Mouse (Mus musculus): ENCODE data around the gene Zfp541. TPM values are rescaled to one million over a fixed set of nuclear protein-coding genes. Genes with fewer than 3 reads are reported as not detected.

Zfp541 gene
- total and polyA plus RNA-seq, 3 experiments = 0.01 TPM; not detected in 2

- no peak overlapping the region for H3K9ac ChIP-seq (ENCODE audit: control insufficient read depth, low read depth, low read length, poor library complexity, severe bottlenecking)
- 0 out of 4 replicates have a peak, but pooled peaks cover 0 to 1% of the 10 kb centered on the region in 2 experiments for H3K27me3 ChIP-seq (ENCODE audit: control insufficient read depth in 1 of 2, insufficient read depth in 2 of 2, low read length in 2 of 2)
- H3K27ac ChIP-seq (ENCODE audit: control insufficient read depth, low read depth, low read length) = no peak overlapping the region
- H3K36me3 ChIP-seq (ENCODE audit: control insufficient read depth in 1 of 2, insufficient read depth in 2 of 2, low read length in 2 of 2) = no peaks in the 10 kb centered on the region
- H3K4me3 ChIP-seq (ENCODE audit: control insufficient read depth in 1 of 2, insufficient read depth in 1 of 2, low read depth in 2 of 2, low read length in 2 of 2) = no peak overlapping the region
- no peak for DNase-seq (ENCODE audit: low read depth, low spot score)
- H3K9me3 ChIP-seq (replicated peaks; ENCODE audit: insufficient read depth, low read length) = no peaks in the 10 kb centered on the region
- H3K79me2 ChIP-seq (ENCODE audit: control insufficient read depth, insufficient read depth, low read length, poor library complexity) = no peaks in the 10 kb centered on the region
- no peak for TF ChIP-seq POLR2AphosphoS2 (IDR thresholded peaks at IDR 0.05; ENCODE audit: low read length)
- TF ChIP-seq MEF2A (IDR thresholded peaks at IDR 0.05; ENCODE audit: extremely low read depth, insufficient replicate concordance, low read depth, low read length, poor library complexity, severe bottlenecking) = no peak
- no peak for TF ChIP-seq SMC3 (IDR thresholded peaks at IDR 0.05; ENCODE audit: low read depth, low read length)
- TF ChIP-seq POLR2A (IDR thresholded peaks at IDR 0.05; ENCODE audit: control insufficient read depth in 1 of 2, insufficient read depth in 1 of 2, low read depth in 1 of 2, low read length in 2 of 2, poor library complexity in 1 of 2) = no peak
- no peak for TF ChIP-seq USF1 (IDR thresholded peaks at IDR 0.05; ENCODE audit: low read depth, low read length)
- no peak for TF ChIP-seq NRF1 (IDR thresholded peaks at IDR 0.05; ENCODE audit: insufficient read depth, low read depth, low read length, poor library complexity, severe bottlenecking)
- TF ChIP-seq CHD1 (IDR thresholded peaks at IDR 0.05; ENCODE audit: low read depth, low read length) = no peak
- TF ChIP-seq NELFE (IDR thresholded peaks at IDR 0.05; ENCODE audit: low read depth, low read length) = no peak
- TF ChIP-seq MYB (IDR thresholded peaks at IDR 0.05; ENCODE audit: low read depth, low read length) = no peak
- no peak for TF ChIP-seq KAT2A (conservative IDR thresholded peaks at IDR 0.05; ENCODE audit: low read depth, low read length)
- no peak for TF ChIP-seq POLR2AphosphoS5 (IDR thresholded peaks at IDR 0.05; ENCODE audit: borderline replicate concordance, low read depth, low read length)
- TF ChIP-seq JUND (IDR thresholded peaks at IDR 0.05; ENCODE audit: low read depth, low read length) = no peak
- TF ChIP-seq ZMIZ1 (IDR thresholded peaks at IDR 0.05; ENCODE audit: low read depth, low read length) = no peak
- peaks cover 0 to 14% of the 10 kb centered on the region in 2 experiments; a peak in 2 of 4 replicates for H3K4me1 ChIP-seq (ENCODE audit: control insufficient read depth in 1 of 2, insufficient read depth in 2 of 2, low read length in 2 of 2)
Measured at GRCm38 (mm10) chr7:16133691-16134090, 72.1 kb downstream of the Zfp541 start.

- DNase-seq (ENCODE audit: low read depth, low spot score) = no peak
- Histone ChIP-seq H3K79me2 (ENCODE audit: control insufficient read depth, insufficient read depth, low read length, poor library complexity) (no peaks in the 10 kb centered on the region), H3K4me3 (ENCODE audit: control insufficient read depth in 1 of 2, insufficient read depth in 1 of 2, low read depth in 2 of 2, low read length in 2 of 2) (no peak overlapping the region), H3K4me1 (ENCODE audit: control insufficient read depth in 1 of 2, insufficient read depth in 2 of 2, low read length in 2 of 2) (peaks cover 0 to 11% of the 10 kb centered on the region in 2 experiments; a peak in 2 of 4 replicates), H3K9me3 (replicated peaks; ENCODE audit: insufficient read depth, low read length) (no peaks in the 10 kb centered on the region), H3K27ac (ENCODE audit: control insufficient read depth, low read depth, low read length) (no peak overlapping the region), H3K36me3 (ENCODE audit: control insufficient read depth in 1 of 2, insufficient read depth in 2 of 2, low read length in 2 of 2) (no peaks in the 10 kb centered on the region), H3K9ac (ENCODE audit: control insufficient read depth, low read depth, low read length, poor library complexity, severe bottlenecking) (no peak overlapping the region), H3K27me3 (ENCODE audit: control insufficient read depth in 1 of 2, insufficient read depth in 2 of 2, low read length in 2 of 2) (0 out of 4 replicates have a peak, but pooled peaks cover 0 to 1% of the 10 kb centered on the region in 2 experiments)
- no peak for TF ChIP-seq MAFK (IDR thresholded peaks at IDR 0.05; ENCODE audit: borderline replicate concordance, low read depth, low read length)
- TF ChIP-seq RCOR1 (IDR thresholded peaks at IDR 0.05; ENCODE audit: low read depth, low read length) = no peak
- no peak for TF ChIP-seq POLR2AphosphoS5 (IDR thresholded peaks at IDR 0.05; ENCODE audit: borderline replicate concordance, low read depth, low read length)
- TF ChIP-seq GABPA (IDR thresholded peaks at IDR 0.05; ENCODE audit: low read depth, low read length) = no peak
- no peak for TF ChIP-seq ETS1 (IDR thresholded peaks at IDR 0.05; ENCODE audit: low read depth, low read length)
- no peak for TF ChIP-seq NELFE (IDR thresholded peaks at IDR 0.05; ENCODE audit: low read depth, low read length)
- TF ChIP-seq MYB (IDR thresholded peaks at IDR 0.05; ENCODE audit: low read depth, low read length) = no peak
- no peak for TF ChIP-seq NRF1 (IDR thresholded peaks at IDR 0.05; ENCODE audit: insufficient read depth, low read depth, low read length, poor library complexity, severe bottlenecking)
- no peak for TF ChIP-seq USF1 (IDR thresholded peaks at IDR 0.05; ENCODE audit: low read depth, low read length)
- TF ChIP-seq BHLHE40 (IDR thresholded peaks at IDR 0.05; ENCODE audit: borderline replicate concordance, low read depth, low read length) = no peak
- no peak for TF ChIP-seq GATA1 (IDR thresholded peaks at IDR 0.05; ENCODE audit: low read depth, low read length)
- no peak for TF ChIP-seq TCF12 (IDR thresholded peaks at IDR 0.05; ENCODE audit: low read depth, low read length)
- no peak for TF ChIP-seq UBTF (IDR thresholded peaks at IDR 0.05; ENCODE audit: borderline replicate concordance, insufficient read depth, low read depth, low read length)
- TF ChIP-seq CTCF (IDR thresholded peaks at IDR 0.05 in 2 of 3, conservative IDR thresholded peaks at IDR 0.05 in 1 of 3; ENCODE audit: control insufficient read depth in 1 of 3, insufficient read depth in 1 of 3, low read depth in 2 of 3, low read length in 3 of 3, poor library complexity in 1 of 3, severe bottlenecking in 1 of 3) = no peak
- no peak for TF ChIP-seq TAL1 (IDR thresholded peaks at IDR 0.05; ENCODE audit: low read length)
- TF ChIP-seq E2F4 (IDR thresholded peaks at IDR 0.05; ENCODE audit: borderline replicate concordance, low read depth, low read length) = no peak
- no peak for TF ChIP-seq MAZ (IDR thresholded peaks at IDR 0.05; ENCODE audit: low read depth, low read length)
- no peak for TF ChIP-seq ZC3H11A (IDR thresholded peaks at IDR 0.05; ENCODE audit: low read depth, low read length)
- no peak for TF ChIP-seq SMC3 (IDR thresholded peaks at IDR 0.05; ENCODE audit: low read depth, low read length)
- TF ChIP-seq ZNF384 (IDR thresholded peaks at IDR 0.05; ENCODE audit: low read depth, low read length) = no peak
Measured at GRCm38 (mm10) chr7:16134951-16135392, 73.4 kb downstream of the Zfp541 start.
